Mouse (Mus musculus) splenic B cell, adult 2 months (primary cell): ENCODE measurements around the gene Kirrel3.

Source experiments
- DNase-seq: peaks from one replicate; pipeline ENCODE4 v3.0.0-alpha.2; 2011; ENCODE audit warnings: low read depth, low spot score
- H3K27me3 ChIP-seq: 2 replicates; pipeline ENCODE4 v1.6.1; 2012; ENCODE audit warnings: mild to moderate bottlenecking, low read length, moderate library complexity, mixed read lengths; ENCODE audit not compliant: control insufficient read depth, poor library complexity, insufficient read depth, severe bottlenecking
- H3K36me3 ChIP-seq: 2 replicates; pipeline ENCODE4 v1.6.1; 2012; ENCODE audit warnings: mild to moderate bottlenecking, low read length, moderate library complexity, mixed read lengths; ENCODE audit not compliant: control insufficient read depth, poor library complexity, insufficient read depth, severe bottlenecking

Kirrel3 gene

DNA sequence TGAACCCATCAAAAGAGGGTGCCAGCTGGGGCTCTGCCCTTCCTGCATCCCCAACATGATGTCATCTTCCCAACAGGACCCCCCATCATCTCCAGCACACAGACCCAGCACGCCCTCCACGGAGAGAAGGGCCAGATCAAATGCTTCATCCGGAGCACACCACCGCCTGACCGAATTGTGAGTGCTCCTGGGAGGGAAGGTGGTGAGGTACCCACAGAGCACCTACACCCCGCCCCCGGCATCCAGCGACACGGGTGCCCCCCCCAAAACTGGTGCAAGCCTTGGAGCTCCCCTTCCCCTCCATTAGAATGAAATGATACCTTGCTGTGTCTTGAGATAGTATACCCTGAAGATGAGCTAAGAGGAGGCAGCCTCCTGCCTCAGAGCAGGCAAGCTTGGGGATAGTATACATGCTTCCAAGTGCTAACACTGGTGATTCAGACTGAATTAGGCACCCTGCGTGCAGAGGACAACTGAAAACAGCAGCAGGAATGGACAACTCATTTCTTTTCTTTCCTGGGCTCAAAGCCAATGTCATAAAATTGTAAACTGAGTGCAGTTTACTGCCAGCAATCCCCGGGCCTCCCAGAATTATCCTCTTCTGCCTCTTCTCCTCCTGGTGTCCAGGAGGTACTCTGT, 534.4 kb downstream of the Kirrel3 start:
- DNase-seq, result no peak
- H3K27me3 ChIP-seq, result no peaks in the 10 kb centered on the region
- no peaks in the 10 kb centered on the region for H3K36me3 ChIP-seq

DNA sequence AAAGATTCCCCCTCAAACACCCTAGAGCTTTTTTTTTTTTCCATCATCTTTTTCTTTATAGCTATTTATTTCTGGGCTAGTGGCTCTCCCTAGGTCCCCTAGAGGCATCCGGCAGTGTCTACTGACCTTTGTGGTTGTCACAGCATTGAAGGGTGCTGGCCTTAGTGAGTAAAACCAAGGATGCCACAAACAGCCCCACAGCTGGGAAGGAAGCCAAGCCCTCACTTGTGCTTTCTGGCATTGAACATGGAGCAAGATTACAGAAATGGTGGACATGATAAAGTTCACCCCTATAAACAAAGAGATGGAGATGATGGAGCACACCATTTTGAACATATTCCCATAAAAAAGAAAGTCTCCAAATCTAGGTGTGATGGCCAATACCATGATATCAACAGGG, 536.0 kb downstream of the Kirrel3 start:
- Histone ChIP-seq H3K36me3 (no peaks in the 10 kb centered on the region), H3K27me3 (no peaks in the 10 kb centered on the region)
- no peak for DNase-seq

DNA sequence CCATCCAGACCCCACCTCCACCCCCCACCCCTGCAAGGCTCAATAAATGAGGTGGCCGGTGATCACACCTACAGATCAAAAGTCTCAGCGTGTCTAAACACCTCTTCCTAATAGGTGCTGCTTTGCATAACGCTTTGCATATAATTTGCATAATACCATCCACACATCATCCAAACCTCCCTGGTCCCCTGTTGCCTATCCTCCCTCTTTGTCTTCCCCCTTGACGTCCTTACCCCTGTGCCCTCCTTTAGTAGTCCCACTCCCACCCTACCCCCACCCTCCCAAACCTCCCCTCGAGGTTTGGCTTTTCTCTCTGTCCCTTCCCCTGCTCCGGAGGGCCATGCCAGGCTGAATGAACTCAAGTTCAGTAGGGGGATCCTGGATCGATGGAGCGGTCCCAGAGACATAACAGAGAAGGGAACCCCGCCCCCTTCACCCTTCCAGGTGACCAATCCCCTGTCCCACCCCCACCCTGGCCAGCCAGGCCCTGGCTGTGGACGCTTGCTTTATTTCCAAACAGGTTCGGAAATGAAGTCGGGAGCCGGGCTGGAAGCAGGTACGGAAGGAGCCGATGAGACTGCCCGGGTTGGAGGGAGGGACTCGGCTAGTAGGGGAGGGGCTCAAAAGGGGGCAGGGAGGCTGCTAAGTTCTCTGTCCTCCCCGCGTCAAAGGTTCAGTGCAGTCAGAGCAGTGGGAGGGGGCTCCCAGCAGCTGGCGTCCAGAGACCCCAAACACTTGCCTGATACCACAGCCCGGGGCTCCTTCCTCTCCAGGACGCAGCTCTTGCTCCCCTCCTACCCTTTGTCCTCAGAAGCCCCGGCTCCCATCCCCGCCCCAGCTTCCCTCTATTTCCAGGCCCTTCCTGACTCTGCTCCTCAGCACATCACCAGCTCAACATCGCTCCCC, 539.1 kb downstream of the Kirrel3 start:
- H3K36me3 ChIP-seq, result no peaks in the 10 kb centered on the region
- DNase-seq, result no peak
- H3K27me3 ChIP-seq, result no peaks in the 10 kb centered on the region

DNA sequence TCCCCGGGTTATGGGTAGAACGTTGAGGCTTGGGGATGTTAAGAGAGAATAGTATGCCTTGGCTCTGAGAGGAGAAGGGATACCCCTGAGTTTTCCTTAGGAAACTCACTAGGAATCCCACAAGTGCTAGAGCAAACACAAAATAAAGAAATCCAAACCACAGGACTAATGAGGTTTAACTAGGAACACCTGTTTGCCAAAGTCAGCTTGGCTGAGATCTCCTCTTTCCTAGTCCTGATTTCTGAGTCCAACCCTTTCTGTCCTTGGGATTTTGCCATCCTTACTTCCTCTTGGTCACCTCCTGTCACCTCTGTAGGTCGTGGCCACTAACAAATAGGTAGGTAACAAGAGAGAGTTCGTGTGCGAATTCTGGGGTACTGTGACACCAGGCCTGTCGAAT, 540.6 kb downstream of the Kirrel3 start:
- H3K27me3 ChIP-seq, result no peaks in the 10 kb centered on the region
- no peak for DNase-seq
- no peaks in the 10 kb centered on the region for H3K36me3 ChIP-seq

GRCm38 (mm10) chr9:35026897-35027311, 541.2 kb downstream of the Kirrel3 start:
- Histone ChIP-seq H3K27me3 (no peaks in the 10 kb centered on the region), H3K36me3 (no peaks in the 10 kb centered on the region)
- no peak for DNase-seq

DNA sequence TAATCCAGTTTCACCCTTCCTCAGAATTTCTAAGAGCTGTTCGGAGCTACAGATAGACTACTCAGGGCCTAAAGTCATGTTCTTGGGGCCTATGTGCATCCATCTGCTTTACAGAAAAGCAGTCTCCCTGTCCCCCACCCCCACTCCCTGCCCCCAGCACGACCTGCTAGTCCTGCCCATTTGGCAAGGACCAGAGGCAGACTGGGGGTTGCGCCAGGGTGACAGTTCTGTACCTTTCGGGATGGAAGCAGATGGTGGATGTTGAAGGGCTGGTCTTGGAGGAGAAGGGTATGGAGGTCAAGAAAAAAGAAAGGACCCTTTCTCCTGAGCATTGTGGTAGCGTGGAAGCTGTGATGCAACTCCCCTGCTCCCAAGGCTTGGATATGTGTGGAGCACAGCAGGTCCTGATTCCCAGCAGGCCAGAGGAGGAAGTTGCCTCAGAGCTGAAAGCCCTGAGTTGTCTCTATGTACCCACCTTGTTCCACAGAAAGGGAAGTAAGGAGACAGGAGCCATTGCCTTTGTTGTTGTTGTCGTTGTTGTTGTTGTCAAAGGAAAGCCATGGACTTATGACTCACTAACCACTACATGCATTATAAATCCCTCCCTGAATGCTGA, 541.8 kb downstream of the Kirrel3 start:
- no peaks in the 10 kb centered on the region for H3K27me3 ChIP-seq
- no peak for DNase-seq
- H3K36me3 ChIP-seq, result no peaks in the 10 kb centered on the region

- no peaks in the 10 kb centered on the region for H3K36me3 ChIP-seq
- DNase-seq, result peak; percentile 12
- H3K27me3 ChIP-seq, result no peaks in the 10 kb centered on the region
These were observed 545.1 kb downstream of the Kirrel3 start for GRCm38 (mm10) chr9:35030823-35031222.

- no peaks in the 10 kb centered on the region for H3K27me3 ChIP-seq
- DNase-seq, result no peak
- H3K36me3 ChIP-seq, result no peaks in the 10 kb centered on the region
These were observed 546.8 kb downstream of the Kirrel3 start for GRCm38 (mm10) chr9:35032457-35032856.

- no peaks in the 10 kb centered on the region for H3K36me3 ChIP-seq
- no peaks in the 10 kb centered on the region for H3K27me3 ChIP-seq
- DNase-seq, result no peak
These were observed 549.4 kb downstream of the Kirrel3 start for GRCm38 (mm10) chr9:35035074-35035473.

GRCm38 (mm10) chr9:35038922-35039586, 553.4 kb downstream of the Kirrel3 start:
- DNase-seq, result no peak

GRCm38 (mm10) chr9:35039846-35040245, 554.2 kb downstream of the Kirrel3 start:
- no peaks in the 10 kb centered on the region for H3K36me3 ChIP-seq
- no peak for DNase-seq
- H3K27me3 ChIP-seq, result no peaks in the 10 kb centered on the region

More at GRCm38 (mm10) chr9:35038922-35039586, 553.4 kb downstream of the Kirrel3 start:
- Histone ChIP-seq H3K27me3 (no peaks in the 10 kb centered on the region), H3K36me3 (no peaks in the 10 kb centered on the region)

DNA sequence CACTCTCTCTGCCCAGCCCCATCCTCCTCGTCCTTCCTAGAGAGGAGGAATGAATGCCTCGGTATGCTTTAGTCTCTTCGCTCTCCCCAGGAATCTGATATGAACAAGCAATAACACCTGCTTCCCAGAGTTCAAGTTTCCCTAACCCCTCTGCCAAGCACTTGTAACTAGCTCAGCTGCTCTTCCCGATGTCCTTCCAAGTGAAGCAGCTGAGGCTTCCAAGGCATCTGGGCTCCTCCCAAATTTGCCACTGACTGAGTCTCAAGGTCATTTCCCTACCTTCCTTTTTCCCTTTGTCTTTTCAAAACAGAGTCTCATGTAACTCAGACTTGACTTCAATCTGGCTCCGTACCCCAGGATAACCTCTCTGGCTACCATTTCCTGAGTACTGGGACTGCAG, 555.8 kb downstream of the Kirrel3 start:
- no peak for DNase-seq
- Histone ChIP-seq H3K36me3 (no peaks in the 10 kb centered on the region), H3K27me3 (no peaks in the 10 kb centered on the region)

- Histone ChIP-seq H3K36me3 (no peaks in the 10 kb centered on the region), H3K27me3 (no peaks in the 10 kb centered on the region)
- no peak for DNase-seq
These were observed 557.9 kb downstream of the Kirrel3 start for GRCm38 (mm10) chr9:35043619-35044018.

- Histone ChIP-seq H3K36me3 (no peaks in the 10 kb centered on the region), H3K27me3 (no peaks in the 10 kb centered on the region)
- no peak for DNase-seq
These were observed 558.8 kb downstream of the Kirrel3 start for GRCm38 (mm10) chr9:35044458-35044857.
